ENCODE assay signal across 26 mouse cellular contexts in the genomic region with DNA sequence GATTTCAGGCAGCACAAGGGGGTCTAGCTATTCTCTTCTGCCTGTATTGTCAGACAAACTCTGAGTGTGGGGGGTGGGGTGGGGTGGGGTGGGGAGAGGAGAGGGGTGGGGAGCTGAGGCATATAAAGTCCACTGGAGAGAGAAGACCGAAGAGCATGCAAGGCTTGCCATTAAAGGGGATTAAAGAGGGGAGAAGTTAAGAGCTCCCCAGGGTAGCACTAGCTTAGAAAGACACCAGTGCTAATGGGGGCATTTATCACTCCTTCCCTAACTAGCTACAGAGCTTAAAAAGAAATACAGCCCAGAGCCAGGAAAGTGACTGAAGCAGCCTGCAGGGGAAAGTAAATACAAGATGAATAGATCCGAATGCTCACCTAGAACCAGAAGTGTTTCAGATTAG.
"Had no signal": no experiment of that assay in that cellular context is flagged by ENCODE, and none has a peak within 500 bp of the region (broad histone marks: within the 10 kb centered on the region; RNA-seq: fewer than 3 reads in every experiment).

No protein-coding gene starts in this region.

- H3K4me1 ChIP-seq: heart, embryonic 15.5 days had no signal

- H3K36me3 ChIP-seq: heart, embryonic 13.5 days; heart, embryonic 15.5 days; hindbrain, embryonic 12.5 days; hindbrain, embryonic 15.5 days; kidney, embryonic 15.5 days; limb, embryonic 13.5 days had no signal

- H3K27ac ChIP-seq: heart, adult 2 months; heart, embryonic 13.5 days; heart, embryonic 15.5 days; hindbrain, embryonic 12.5 days; hindbrain, embryonic 15.5 days; hindbrain, postnatal 0 days; kidney, embryonic 15.5 days; kidney, postnatal 0 days; left cerebral cortex, adult 2 months; limb, embryonic 13.5 days had no signal

- H3K4me2 ChIP-seq: heart, embryonic 11.5 days; heart, embryonic 13.5 days; heart, embryonic 15.5 days; hindbrain, embryonic 12.5 days; hindbrain, embryonic 15.5 days; kidney, embryonic 15.5 days; limb, embryonic 13.5 days; liver, embryonic 11.5 days had no signal

- ATAC-seq: hindbrain, postnatal 0 days; intestine, embryonic 16.5 days had no signal

- H3K9me3 ChIP-seq: heart, embryonic 13.5 days; heart, embryonic 15.5 days; hindbrain, embryonic 12.5 days; hindbrain, embryonic 15.5 days; kidney, embryonic 15.5 days; limb, embryonic 13.5 days had no signal

- DNase-seq: gastrocnemius, postnatal 14 days; gastrocnemius, postnatal 36 days; heart, adult 11 months; heart, adult 2 months; heart, postnatal 14 days; heart, postnatal 36 days; kidney, adult 11 months; kidney, adult 2 months; kidney, adult 9 months; kidney, postnatal 14 days; kidney, postnatal 36 days; layer of hippocampus, adult 9-11 months; layer of hippocampus, postnatal 36 days; liver had no signal

- H3K4me3 ChIP-seq: heart, adult 2 months; heart, embryonic 13.5 days; heart, embryonic 15.5 days; hindbrain, embryonic 12.5 days; hindbrain, embryonic 15.5 days; kidney, embryonic 15.5 days; left cerebral cortex, adult 2 months; limb, embryonic 13.5 days had no signal

- H3K9ac ChIP-seq: heart, embryonic 13.5 days; heart, embryonic 15.5 days; hindbrain, embryonic 12.5 days; hindbrain, embryonic 15.5 days; kidney, embryonic 15.5 days; limb, embryonic 13.5 days had no signal

- H3K27me3 ChIP-seq: heart, embryonic 13.5 days; heart, embryonic 15.5 days; hindbrain, embryonic 12.5 days; hindbrain, embryonic 15.5 days; kidney, embryonic 15.5 days had no signal
